Mouse (Mus musculus): ENCODE results near the gene Ptprk.

Ptprk gene

DNA sequence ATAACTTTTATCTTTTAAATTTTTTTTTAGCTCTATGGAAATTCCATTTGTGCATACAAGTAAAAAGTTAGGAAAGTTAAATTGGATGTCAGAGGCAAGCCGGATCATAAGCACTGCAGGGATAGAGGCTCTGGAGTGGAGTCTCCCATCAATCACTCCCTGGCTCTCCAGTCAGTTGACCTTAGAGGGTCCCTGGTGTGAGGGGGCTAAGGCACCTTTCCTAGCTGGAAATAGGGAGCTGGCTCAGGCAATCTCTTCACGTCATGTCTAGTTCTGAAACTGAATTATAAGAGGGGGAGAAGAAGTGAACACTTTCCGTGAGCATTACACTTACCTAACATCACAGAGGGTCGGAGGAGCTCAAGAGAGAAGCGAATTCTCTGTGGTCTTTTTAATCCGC is 110.1 kb downstream of the Ptprk start:
- DNase-seq (ENCODE audit: low spot score in 2 of 2): no peak

DNA sequence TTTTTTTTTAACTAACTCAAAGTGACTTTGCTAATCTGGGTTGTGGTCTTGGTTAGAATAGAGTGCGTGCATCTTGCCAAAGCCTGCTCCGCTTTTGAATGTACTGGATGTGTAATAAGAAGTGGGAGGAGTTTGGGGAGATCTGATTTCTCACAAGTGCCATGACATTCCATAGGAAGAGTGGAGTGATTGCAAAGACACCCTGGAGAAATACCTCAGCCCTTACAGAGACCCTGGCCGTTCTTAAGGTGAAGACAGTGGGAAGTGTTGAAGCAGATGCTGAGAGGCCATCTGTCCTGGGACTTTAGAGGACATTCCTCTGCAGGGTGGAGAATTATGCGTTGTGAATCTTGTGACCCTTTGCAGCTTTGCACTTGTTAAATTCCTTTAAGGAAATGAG is 110.7 kb downstream of the Ptprk start:
- DNase-seq (ENCODE audit: low spot score in 2 of 2): no peak

DNA sequence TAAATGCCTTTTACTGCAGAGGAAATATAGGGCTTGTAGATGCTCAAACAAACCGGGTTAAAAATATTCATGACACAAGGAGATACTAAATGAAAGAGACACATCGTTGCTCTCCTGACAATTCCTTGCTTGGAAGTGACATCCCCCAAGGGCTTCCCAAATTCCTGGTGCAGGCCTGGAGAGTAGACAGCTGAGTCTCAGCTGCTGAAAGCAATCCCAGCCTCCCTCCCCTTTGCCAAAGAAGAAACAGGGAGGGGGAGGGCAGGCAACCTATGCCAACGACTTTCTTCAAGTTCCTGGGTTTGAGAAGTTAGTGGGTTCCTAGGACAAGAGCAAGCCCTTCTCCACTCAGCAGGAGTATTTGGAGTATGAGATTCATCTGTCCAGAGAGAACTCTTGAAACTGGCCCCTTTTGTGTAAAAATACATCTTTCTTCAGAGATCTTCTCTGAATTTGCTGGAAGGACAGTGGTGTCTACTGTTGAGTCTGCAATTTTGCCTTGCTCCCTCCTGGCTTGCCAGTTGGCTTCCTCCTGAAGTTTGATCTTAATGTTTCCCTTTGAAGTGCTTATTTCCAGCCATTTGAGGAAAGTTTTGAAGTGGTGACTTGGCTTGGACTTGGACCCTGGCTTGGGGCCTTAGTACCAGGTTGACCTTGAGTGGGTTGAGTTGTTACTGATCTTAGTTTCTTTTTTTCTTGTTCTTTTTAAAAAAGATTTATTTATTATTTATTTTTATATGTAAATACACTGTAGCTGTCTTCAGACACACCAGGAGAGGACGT is 111.6 kb downstream of the Ptprk start:
- DNase-seq (ENCODE audit: low spot score in 2 of 2): no peak

DNA sequence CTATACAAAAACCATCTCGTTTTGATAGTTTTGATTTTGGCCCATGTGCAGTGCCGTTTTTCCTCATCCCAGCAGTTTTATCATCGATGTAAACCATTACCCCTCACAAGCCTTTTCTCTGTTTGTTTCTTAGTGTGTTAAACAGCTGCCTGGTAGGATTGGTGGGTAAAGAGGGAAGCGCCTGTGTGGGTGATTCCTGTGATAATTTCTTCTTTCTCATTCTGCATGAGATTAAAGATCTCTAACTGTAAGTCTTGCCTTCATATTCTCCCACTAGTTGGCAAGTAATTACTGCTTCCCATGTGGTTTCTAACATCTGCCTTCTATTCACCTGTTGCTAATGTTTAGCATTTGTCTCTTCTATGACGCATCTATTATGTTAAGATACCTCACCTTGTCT is 116.8 kb downstream of the Ptprk start:
- no peak for DNase-seq (ENCODE audit: low spot score in 2 of 2)

DNA sequence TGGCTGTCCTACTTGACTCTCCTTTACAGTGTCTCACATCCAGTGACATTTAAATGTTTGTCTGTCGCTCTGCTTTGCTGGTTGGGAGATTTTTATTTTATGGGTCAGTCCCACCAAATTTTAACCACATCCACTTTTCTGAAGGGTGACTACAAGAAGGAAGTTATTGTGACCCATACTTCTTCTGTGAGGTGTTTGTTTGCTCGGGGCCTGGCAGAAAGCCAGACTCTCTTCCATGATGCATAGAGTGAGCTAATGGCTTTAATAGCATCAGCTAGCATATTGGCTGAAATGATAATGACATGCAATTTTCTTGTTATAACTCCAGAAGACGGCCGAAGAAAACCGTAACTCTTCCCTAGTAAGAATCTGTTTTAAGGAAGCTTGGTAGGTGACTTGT is 119.0 kb downstream of the Ptprk start:
- DNase-seq (ENCODE audit: low spot score in 2 of 2): no peak

DNA sequence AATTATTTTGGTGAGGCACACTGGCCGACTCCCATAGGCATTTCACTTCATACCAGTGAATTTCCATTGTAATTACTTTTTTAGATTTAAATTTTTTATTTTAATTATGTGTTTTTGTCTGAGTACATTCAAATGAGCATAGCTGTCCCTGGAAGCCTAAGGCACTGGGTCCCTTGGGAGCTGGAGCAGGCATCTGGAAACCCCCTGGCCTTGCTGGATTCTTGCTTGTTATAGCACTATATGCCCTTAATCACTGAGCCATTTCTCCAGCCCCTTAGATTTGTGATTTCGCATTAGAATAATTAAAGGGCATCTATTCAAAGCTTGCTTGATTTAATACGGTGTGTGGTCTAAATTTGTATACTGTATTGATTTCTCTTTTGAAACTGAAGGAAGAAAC is 126.0 kb downstream of the Ptprk start:
- DNase-seq (ENCODE audit: low spot score in 2 of 2): no peak

DNA sequence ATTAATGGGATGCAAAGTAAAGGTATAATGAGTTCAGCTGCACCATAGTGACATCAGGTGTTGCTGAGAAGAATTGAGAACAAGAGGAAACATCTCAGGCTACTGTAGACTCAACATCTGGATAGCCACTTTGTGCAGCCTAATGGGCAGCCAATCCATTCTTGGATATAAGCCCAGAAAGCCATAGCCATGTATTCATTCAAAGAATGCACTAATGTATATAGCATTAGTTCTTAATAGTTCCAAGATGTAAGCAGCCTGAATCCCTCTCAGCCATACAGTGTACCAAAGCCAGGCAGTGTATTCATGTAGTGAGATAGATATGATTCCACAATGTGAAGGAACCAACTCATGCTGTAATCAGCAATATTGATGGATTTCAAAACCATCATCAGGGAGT is 134.8 kb downstream of the Ptprk start:
- DNase-seq (ENCODE audit: low spot score in 2 of 2): no peak

DNA sequence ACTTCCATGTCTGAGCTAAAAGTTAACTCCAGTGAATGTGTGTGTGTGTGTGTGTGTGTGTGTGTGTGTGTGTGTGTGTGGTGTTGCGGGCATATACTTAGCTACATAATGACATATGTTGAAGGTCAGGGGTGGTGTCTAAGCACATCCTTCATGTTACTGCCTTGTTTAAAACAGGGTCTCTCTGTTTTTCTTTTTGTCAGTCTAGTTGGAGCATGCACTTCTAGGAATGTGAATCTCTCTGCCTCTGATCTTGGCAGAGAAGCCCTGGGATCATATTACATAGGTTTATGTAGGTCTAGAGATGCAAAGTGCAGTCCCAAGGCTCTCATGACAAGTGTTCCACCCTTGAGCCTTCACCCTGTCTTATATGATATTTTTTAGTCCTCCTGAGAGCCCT is 137.5 kb downstream of the Ptprk start:
- no peak for DNase-seq (ENCODE audit: low spot score in 2 of 2)

DNA sequence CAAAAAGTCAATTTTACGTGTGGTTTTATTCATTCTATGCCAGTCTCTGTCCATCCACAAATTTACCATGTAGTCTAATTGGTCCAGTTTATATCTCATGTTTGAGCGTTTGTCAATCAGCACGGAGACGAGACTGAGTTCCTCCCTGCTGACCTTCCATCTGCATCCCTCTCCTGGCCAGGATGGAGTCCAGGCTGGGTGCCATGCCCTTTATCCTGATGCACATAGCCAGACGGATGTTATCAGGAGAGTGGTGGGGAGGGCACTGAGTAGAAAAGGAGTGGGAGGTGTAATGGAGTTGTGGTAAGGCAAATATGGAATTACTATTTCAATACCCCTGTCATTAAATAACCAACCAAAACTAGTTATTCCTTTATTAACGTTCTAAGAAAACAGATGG is 140.5 kb downstream of the Ptprk start:
- no peak for DNase-seq (ENCODE audit: low spot score in 2 of 2)

DNA sequence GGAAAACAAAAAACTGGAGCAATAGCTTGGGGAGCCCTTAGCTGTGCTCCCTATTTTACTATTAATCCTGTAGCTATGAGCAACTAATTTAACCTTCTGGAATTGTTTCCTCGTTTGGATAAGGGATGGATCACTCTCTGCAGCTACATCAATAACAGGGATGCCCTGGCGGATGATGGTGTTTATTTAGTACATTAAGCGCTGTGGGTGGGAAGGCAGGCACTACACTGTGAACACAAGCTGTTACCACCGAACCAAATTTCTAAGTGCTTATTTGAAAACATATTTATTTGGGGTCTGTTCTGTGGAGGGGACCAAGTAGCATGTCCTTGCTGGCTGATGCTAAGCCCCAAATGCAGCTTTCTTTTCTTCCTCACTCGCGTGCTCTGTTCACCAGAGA is 149.0 kb downstream of the Ptprk start:
- DNase-seq (ENCODE audit: low spot score in 2 of 2): no peak

DNA sequence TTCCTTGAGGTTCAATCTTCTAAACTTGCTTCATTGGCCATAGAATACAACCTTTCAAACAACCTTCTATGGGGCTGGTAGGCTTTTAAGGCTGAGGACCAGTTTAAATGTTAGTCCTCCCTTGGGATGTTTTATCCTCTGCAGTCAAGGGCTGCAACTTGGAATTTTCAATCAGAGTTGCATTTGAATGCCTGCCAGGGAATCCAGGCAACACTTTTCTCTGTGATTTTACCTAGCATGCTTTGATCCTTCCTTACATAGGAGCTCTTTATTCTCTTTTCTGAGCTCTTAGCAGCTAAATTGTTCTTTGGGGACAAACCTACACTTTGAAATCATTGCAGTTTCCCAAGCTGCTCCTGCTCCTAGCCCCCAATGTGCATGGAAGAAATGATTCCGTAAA is 149.8 kb downstream of the Ptprk start:
- DNase-seq (ENCODE audit: low spot score in 2 of 2): no peak

DNA sequence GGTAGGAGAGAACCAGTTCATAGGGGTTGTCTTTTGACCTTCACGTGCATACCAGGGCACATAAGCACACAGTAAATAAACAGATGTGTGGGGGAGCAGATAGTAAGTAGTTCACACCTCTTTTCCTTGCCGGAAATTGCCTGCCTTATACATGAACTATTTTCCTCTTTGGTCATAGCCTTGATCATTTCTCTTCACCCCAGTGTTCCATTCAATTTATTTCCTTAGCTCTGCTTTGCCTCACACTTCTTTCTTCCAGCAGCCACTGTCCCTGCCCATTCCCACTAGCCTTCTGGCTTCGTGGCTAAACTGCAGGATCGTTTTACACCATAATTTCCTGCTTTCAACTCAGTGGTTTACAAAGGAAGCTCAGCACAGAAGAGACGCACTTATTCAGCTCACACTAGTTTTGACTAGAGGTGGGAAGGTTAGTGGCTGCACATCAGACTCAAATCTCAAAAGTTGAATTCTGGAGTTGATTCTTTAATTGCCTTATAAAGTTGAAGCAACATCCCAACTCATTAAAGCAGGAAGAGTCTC is 151.0 kb downstream of the Ptprk start:
- no peak for DNase-seq (ENCODE audit: low spot score in 2 of 2)

DNA sequence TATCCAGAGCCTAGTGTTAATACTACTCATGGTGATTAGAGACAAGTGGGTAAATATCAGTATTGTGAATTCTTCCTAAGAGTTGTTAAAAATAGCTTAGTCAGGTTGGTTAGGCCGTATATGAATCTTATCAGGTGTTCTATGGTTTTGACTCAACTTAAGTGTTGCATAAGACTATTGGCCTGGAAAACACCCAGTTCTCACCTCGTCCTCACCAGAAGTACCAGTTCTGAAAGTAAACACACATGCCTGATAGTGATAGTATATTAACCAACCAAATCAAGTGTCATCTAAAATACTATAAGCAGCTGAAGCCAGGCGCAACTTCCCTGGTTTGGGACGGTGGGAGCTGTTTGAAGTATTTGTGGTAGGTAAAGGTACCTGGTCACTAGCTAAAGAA is 153.1 kb downstream of the Ptprk start:
- DNase-seq (ENCODE audit: low spot score in 2 of 2): no peak

DNA sequence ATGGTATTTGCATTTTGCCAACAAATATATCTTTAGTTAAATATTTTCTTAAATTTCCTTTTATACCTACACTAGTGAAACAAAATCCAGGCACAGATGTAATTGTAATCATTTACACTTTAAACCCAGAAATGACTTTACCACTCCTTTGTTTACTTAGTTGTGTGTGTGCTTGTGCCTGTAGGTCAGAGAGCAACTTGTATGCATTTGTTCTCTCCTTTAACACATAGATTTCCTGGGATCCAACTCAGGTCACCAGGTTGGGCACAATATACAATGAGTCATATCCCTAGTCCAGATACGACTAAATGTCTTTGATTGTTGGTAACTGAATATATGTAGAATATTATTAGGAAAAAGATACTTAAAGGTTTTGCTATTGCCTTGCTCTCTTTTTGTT is 153.6 kb downstream of the Ptprk start:
- no peak for DNase-seq (ENCODE audit: low spot score in 2 of 2)

DNA sequence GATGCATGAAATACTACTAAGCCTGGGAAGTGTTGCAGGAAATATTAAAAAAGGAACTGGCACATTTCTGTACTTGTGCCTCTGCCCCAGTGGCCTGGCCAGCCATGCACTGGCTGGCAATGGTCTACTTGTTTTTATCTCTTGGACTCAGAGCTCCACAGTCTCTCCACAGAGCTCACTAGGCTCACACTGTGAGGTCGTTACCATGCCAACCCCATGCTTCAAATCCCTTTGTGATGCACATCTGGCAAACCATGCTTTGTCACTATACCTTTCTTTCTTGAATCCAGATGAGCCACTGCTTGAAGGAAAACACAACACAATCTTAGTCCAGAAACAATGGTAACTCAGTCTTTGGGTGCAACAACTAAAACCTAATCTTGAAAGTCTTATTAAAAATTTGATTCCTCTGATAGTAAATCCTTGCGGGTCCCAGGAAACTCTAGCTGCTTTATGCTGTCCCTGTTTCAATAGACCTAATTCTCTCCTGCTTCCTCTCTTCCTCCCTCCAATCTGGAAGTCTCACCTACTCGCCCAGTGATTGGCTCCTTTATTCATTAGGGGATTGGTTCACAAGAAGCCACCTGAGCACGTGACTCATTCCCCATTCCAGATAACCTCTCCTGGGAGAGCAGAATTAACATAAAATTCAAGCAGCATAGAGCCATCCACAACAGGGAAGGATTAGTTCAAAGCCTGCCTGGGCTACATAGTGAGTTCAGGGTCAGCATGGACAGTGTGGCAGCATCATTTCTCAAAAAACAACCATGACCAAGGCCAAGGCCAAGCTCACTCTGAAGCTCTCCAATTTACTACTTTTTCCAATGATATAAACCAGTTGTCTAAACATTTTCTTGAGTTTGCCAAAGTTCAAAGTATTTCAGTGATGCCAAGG is 157.9 kb downstream of the Ptprk start:
- no peak for DNase-seq (ENCODE audit: low spot score in 2 of 2)

DNA sequence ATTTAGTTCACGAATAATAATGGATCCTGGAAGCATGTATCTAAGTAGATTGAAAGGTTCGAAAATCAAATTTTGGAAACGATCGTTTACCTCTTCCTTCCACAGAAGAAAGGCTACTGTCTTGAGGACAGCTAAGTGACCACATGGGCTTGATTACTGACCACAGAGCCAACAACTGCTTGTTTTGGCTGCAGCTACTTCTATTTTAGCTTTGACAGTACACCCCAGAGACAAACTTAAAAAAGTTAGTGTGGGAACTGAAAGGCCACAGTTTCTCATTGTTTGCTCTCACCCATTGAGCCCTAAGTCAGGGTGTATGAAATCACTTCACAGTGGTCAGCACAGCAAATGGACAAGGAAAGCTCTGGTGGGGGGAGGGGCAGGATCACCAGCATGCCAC is 174.4 kb downstream of the Ptprk start:
- DNase-seq (ENCODE audit: low spot score in 2 of 2): no peak

DNA sequence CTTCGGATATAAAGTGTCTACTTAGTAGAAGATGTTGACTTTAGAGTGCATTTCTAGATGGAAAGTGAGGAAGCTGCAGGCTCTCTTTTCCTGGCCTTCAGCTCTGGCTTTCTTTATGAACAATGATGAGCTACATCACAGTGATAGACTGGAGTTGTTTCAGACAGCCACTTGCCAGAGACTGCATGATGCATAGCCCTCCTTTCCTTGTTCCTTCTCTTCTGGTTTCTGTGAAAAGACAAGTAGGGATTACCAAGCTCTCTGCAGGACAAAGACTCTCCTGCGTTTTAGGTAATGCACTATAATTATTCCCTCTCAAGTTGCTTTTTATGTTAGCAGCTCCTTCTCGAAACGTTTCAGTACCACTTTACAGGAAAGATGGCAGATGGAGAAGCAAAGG is 176.8 kb downstream of the Ptprk start:
- no peak for DNase-seq (ENCODE audit: low spot score in 2 of 2)

DNA sequence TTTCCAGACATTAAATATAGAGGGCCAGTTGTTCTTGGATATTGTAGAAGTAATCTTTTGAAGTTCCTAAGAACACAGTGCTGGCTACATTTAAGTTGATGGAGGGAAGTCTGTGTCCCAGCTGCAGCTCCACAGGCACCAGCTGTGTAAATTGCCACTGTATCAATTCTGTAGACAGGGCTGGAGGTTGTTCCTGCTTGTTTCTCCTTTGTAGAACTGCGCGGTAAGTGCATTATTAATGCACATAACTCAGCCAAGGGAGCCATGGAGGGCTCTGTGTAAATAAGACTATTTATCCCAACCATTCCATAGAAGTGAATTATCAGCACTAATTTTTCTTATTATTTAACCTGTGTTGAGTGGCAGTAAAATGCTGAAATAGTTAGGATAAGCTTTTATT is 186.0 kb downstream of the Ptprk start:
- DNase-seq (ENCODE audit: low spot score in 2 of 2): no peak

DNA sequence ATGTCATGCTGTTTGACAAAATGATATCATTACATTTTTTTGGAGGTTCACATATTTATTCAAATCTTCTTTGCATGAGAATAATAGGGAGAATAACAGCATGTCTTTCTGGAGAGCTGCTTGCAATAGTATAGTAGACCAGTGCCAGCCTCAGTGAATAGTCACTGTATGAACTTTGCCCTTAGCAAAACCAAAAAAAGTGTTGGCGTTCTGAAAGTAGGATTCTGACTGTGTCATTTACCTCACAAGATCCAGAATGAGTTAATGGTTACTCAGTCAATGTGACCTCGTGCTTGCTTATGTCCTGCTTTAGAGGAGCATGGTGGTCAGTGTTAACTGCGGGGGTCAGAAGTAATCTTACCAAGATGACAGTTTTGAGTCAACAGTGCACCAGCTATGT is 187.5 kb downstream of the Ptprk start:
- no peak for DNase-seq (ENCODE audit: low spot score in 2 of 2)

DNA sequence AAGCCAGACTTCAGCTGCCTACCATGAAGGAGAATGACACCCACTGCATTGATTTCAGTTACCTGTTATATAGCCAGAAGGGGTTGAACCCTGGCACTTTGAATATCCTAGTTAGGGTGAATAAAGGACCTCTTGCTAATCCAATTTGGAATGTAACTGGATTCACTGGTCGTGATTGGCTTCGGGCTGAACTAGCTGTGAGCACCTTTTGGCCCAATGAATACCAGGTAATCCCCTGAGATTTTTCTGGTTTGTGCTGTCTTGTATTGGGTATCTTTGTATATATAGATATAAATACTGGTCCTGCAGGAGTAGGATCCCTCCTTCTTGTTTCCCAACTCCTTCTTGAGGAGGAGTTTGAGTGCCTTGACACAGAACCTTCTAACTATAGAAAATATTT is 188.9 kb downstream of the Ptprk start:
- no peak for DNase-seq (ENCODE audit: low spot score in 2 of 2)

DNA sequence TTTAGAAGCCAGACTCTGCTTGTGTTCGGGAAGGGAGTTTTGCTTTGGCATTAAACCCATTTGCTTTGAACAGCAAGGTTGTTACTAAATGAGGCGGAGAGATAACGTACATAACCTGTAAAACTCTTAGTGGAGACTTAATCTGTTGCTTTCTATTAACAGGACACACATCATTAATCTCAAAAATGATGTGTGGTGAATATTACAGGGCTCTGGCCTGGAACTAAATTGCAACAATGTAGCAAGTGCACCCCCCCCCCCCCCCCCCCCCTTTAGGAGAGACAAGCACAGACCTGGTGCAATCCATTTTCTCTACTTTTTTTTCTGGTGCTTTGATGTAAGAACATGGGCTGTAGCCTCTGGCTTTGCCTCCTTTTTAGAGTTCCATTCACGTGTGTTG is 195.7 kb downstream of the Ptprk start:
- no peak for DNase-seq (ENCODE audit: low spot score in 2 of 2)

DNA sequence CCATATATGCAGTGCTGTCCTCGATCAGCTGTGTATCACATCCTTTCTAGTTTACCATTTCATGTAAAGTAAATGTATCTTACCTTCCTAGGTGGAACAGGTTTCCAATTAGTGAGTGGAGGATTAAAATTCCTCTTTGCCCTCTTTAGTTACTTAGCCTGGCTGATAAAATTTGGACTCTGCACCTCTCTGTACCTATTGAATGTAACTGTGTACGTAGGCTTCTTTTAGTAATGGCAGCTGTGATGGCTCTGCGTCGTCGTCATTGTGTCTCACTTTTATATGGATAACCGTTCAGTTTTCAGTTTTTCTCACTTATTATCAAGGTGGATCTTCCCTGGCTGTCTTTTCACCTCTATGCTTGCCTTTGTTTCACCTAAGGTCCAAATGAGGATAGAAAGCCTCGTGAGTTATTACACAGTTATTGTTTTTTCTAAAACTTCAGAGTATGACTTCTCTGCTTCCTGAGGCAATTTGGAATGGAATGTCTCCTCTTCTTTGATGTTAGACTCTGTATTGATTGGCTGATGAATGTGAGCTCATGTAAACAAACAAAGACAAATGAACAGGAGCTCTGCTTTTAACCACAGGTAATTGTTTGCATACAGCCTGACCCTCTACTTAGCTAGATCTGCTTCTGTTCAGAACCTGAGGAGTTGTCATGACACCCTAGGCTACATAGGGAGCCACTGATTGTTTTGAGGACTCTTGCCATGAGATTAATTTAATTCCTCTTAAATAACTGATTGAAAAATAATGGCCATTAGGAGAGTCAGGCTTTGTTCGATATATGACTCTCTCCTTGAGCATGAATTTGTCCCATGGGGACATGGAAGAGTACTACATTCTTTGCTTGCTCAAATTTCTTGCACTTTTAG is 197.3 kb downstream of the Ptprk start:
- DNase-seq (ENCODE audit: low spot score in 2 of 2): no peak

Data from spleen, postnatal 36 days (tissue).